Mouse (Mus musculus) liver, embryonic 16.5 days (tissue): ENCODE measurements around the gene Sipa1l3. TPM values are rescaled to one million over a fixed set of nuclear protein-coding genes. Genes with fewer than 3 reads are reported as not detected.

Experiments used
- ATAC-seq: fragments of 200-750 bp; cut with Nextera tagmentation; 2 replicates; pipeline ENCODE4 v1.8.0; 2017; ENCODE audit warnings: low read depth, mild to moderate bottlenecking, moderate number of reproducible peaks, moderate library complexity
- H3K27ac ChIP-seq: fragments of 300-500 bp; sonication (generic); 2 replicates; pipeline ENCODE4 v1.5.1; 2014; ENCODE audit warnings: mild to moderate bottlenecking, low read length
- H3K27me3 ChIP-seq: fragments of 300-500 bp; sonication (generic); 2 replicates; pipeline ENCODE4 v1.6.1; 2014; ENCODE audit warnings: low read depth, low read length, mixed read lengths; ENCODE audit not compliant: control insufficient read depth, insufficient read depth
- H3K36me3 ChIP-seq: fragments of 300-500 bp; sonication (generic); 2 replicates; pipeline ENCODE4 v1.6.1; 2014; ENCODE audit warnings: mild to moderate bottlenecking; ENCODE audit not compliant: control insufficient read depth, insufficient read depth
- H3K4me1 ChIP-seq: fragments of 300-500 bp; sonication (generic); 2 replicates; pipeline ENCODE4 v1.6.1; 2014; ENCODE audit warnings: low read depth, low read length, mixed read lengths; ENCODE audit not compliant: control insufficient read depth
- H3K4me2 ChIP-seq: fragments of 300-500 bp; sonication (generic); 2 replicates; pipeline ENCODE4 v1.6.1; 2014; ENCODE audit warnings: low read depth, low read length, mixed read lengths
- H3K4me3 ChIP-seq: fragments of 300-500 bp; sonication (generic); 2 replicates; pipeline ENCODE4 v1.5.1; 2014; ENCODE audit warnings: low read depth, mild to moderate bottlenecking, low read length
- H3K9ac ChIP-seq: fragments of 300-500 bp; sonication (generic); 2 replicates; pipeline ENCODE4 v1.6.1; 2014; ENCODE audit warnings: low read depth, low read length
- H3K9me3 ChIP-seq: fragments of 300-500 bp; sonication (generic); replicated peaks from 2 replicates; pipeline ENCODE4 v1.6.1; 2016; ENCODE audit warnings: low read length; ENCODE audit not compliant: control insufficient read depth
- WGBS: fragments of 180-500 bp; shearing (Covaris S2); extraction: QIAGEN DNeasy Blood & Tissue Kit; methylation state at CpG from one replicate; pipeline ENCODE4 v1.1.7; 2014; ENCODE audit not compliant: insufficient replicate concordance; 5-methylcytosine and 5-hydroxymethylcytosine counted together
- polyA plus RNA-seq: library from polyadenylated mRNA; unstranded; fragments of >200 nt; fragmentation: Nextera tagmentation; extraction: Ambion mirVana; gene quantifications from 2 replicates; pipeline ENCODE4 v1.2.1, GENCODE M21; 2015

Gene Sipa1l3
- polyA plus RNA-seq, 1 experiment from 2014 or later, result 2.4 TPM

DNA sequence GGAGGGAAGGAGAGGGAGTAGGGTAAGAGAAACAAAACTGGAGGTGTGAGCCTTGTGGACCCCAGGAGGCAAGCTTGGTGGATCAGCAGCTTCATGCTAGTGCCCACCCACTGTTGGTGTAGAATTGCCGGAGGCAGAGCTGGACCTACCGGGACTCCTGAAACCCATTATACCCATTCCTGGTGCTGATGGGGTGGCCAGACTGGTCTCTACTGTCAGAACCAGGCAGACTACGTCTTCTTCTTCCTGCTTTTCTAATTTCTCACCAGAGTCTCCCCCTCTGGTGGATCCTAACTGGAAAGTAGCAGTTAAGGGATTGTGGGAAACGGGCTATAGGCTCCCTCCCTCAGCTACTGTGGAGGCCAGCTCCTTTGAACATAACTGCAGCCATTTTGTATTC is 23.2 kb upstream of the Sipa1l3 start:
- ATAC-seq, result no peak
- H3K9ac ChIP-seq, result no peak overlapping the region
- 59% methylated on average over 4 of the region's 4 CpGs for WGBS
- H3K27me3 ChIP-seq, result no peaks in the 10 kb centered on the region
- no peaks in the 10 kb centered on the region for H3K4me1 ChIP-seq
- H3K4me2 ChIP-seq, result no peak overlapping the region
- H3K9me3 ChIP-seq, result no peaks in the 10 kb centered on the region; the same call in 1 of the 2 replicates
- no peak overlapping the region for H3K27ac ChIP-seq
- H3K4me3 ChIP-seq, result no peak overlapping the region
- no peaks in the 10 kb centered on the region for H3K36me3 ChIP-seq

DNA sequence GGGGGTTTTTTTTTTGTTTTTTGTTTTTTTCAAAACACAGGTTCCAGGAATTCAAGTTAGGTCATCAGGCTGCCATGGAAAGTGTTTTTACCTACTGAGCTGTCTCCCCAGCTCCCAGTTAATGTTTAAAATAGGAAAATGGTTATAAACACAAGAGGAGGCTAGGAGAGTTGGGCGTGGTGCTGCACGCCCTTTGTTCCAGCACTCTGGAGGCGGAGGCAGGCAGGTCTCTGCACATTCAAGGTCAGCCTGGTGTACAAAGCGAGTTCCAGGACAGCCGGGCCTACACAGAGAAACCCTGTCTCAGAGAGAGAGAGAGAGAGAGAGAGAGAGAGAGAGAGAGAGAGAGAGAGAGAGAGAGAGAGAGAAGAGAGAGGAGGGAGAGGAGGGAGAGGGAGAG is 22.7 kb upstream of the Sipa1l3 start:
- H3K27ac ChIP-seq, result no peak overlapping the region

DNA sequence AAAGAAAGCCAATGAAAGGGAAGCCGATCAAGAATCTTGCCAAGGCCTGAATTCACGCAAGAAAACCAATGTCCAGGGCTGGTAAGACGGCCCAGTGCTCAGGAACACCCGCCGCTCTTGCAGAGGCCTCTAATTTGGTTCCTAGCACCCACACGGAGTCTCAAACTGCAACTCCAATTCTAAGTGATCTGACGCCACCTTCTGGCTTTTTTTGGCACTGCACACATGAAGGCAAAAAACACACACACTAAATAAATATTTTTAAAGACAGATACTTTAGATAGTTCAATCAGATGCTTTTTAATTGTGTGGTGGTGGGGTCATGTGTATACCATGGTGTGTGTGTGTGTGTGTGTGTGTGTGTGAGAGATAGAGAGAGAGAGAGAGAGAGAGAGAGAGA is 22.2 kb upstream of the Sipa1l3 start:
- Histone ChIP-seq H3K4me2 (no peak overlapping the region), H3K4me1 (no peaks in the 10 kb centered on the region), H3K9me3 (no peaks in the 10 kb centered on the region; the same call in 1 of the 2 replicates), H3K27me3 (no peaks in the 10 kb centered on the region), H3K36me3 (no peaks in the 10 kb centered on the region), H3K9ac (no peak overlapping the region), H3K4me3 (no peak overlapping the region), H3K27ac (no peak overlapping the region)
- no peak for ATAC-seq
- WGBS, result 74% methylated on average over 7 of the region's 7 CpGs

More for the DNA sequence above, 22.7 kb upstream of the Sipa1l3 start:
- Histone ChIP-seq H3K4me2 (no peak overlapping the region), H3K9ac (no peak overlapping the region), H3K4me1 (no peaks in the 10 kb centered on the region), H3K9me3 (no peaks in the 10 kb centered on the region; the same call in 1 of the 2 replicates), H3K36me3 (no peaks in the 10 kb centered on the region), H3K27me3 (no peaks in the 10 kb centered on the region), H3K4me3 (no peak overlapping the region)
- no peak for ATAC-seq
- 66% methylated on average over 5 of the region's 5 CpGs for WGBS

DNA sequence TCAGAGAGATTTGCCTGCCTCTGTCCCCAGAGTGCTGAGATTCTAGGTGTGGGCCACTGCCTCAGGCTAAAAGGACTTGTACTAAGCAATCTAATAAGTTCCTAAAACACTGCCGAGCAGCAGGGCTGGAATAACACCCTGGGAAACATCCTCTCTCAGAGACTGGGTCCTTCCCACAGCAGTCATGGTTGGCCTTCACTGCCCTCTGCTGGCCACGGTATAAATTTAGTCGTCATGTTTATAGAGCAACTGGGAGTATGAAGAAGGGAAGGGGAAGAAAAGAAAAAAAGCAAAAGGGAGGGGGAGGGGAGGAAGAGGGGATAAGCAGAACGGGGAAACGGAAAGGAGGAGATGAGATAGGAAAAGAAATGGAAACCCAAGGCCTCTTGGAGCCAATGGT is 5.3 kb upstream of the Sipa1l3 start:
- Histone ChIP-seq H3K27me3 (no peaks in the 10 kb centered on the region), H3K36me3 (no peaks in the 10 kb centered on the region), H3K4me2 (no peak overlapping the region), H3K9me3 (no peaks in the 10 kb centered on the region), H3K4me1 (peaks cover 4% of the 10 kb centered on the region), H3K9ac (no peak overlapping the region), H3K27ac (no peak overlapping the region), H3K4me3 (no peak overlapping the region)
- 1% methylated on average over 5 of the region's 5 CpGs for WGBS
- no peak for ATAC-seq

DNA sequence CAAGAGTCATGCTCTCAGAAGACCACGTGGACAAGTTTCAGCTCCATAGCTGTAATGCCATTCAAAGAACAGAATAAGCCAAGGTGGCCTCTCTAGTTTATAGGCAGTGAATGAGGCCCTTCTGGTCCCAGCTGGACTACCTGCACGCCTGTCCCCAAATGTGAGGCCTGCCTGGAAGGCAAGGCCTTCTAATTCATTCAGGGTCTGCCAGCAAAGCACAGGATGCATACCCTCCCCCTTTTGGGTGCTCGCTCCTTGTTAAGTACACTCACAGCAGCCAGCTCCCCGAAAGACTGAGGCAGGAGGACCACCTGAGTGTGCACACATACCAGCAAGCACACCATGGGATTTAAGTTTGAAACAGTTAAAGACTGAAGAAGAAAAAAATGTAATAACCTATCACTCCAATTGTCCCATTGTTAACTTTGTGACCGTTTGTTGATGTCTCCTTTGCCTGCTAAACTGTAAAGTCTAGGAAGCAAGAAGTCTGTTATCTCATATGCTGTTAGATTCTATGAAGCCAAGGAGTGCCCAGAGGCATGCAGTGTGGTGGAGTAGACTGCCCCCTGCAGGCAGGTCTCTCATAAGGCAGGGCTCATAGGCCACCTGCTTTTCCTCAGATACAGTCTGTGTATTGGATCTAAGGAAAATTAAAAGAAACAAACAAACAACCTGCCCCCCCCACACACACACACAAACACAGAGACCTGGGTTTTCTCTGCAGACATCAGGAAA is 3.6 kb upstream of the Sipa1l3 start:
- Histone ChIP-seq H3K36me3 (no peaks in the 10 kb centered on the region), H3K27ac (no peak overlapping the region), H3K9me3 (no peaks in the 10 kb centered on the region), H3K4me2 (no peak overlapping the region), H3K9ac (no peak overlapping the region), H3K4me1 (peaks cover 12% of the 10 kb centered on the region), H3K27me3 (no peaks in the 10 kb centered on the region), H3K4me3 (no peak overlapping the region)
- no peak for ATAC-seq
- WGBS, result 51% methylated on average over 5 of the region's 5 CpGs

DNA sequence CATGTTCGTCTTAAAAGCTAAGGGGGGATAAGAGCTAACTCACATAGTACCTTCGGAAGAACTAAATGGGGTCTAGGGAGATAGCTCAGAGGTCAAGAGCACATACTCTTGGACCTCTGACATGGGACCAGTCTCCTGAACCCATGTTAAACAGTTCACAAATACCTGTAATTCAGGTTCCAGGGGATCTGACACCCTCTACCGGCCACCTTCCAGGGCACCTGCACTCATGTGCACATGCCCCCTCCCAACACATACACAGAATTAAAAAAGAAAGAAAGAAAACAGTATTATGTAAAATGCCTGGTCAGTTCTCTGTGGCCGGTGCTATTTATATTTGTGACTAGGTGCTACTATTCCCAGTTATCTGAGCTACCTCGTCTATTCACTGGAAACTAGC is 2.9 kb upstream of the Sipa1l3 start:
- no peaks in the 10 kb centered on the region for H3K36me3 ChIP-seq
- H3K9me3 ChIP-seq, result no peaks in the 10 kb centered on the region
- H3K4me1 ChIP-seq, result peaks cover 12% of the 10 kb centered on the region
- H3K4me2 ChIP-seq, result no peak overlapping the region
- no peak overlapping the region for H3K9ac ChIP-seq
- H3K27ac ChIP-seq, result no peak overlapping the region
- H3K4me3 ChIP-seq, result no peak overlapping the region
- no peaks in the 10 kb centered on the region for H3K27me3 ChIP-seq
- 59% methylated on average over 5 of the region's 5 CpGs for WGBS
- ATAC-seq, result no peak

DNA sequence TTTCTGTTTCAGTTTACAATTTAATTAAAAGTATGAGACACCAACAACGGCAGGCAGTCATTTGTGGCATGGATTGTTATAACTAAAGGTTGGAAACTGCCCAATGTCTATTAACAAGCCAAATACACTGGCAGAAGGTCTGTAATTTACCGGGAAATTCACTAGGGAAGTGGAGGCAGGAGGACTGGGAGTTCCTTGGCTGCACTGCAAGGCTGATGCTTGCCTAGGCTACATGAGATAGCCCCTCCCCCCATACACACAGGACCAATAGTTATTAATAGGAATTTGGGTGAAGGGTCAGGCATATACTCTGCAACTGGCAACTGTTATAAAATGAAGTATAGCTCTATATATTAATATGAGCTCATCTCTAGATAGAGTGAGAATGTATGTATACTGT is 2.4 kb upstream of the Sipa1l3 start:
- Histone ChIP-seq H3K9ac (no peak overlapping the region), H3K4me1 (peaks cover 12% of the 10 kb centered on the region), H3K27me3 (no peaks in the 10 kb centered on the region), H3K36me3 (no peaks in the 10 kb centered on the region), H3K9me3 (no peaks in the 10 kb centered on the region), H3K4me3 (no peak overlapping the region), H3K27ac (no peak overlapping the region), H3K4me2 (no peak overlapping the region)
- ATAC-seq, result no peak
- 76% methylated on average over 2 of the region's 2 CpGs for WGBS

DNA sequence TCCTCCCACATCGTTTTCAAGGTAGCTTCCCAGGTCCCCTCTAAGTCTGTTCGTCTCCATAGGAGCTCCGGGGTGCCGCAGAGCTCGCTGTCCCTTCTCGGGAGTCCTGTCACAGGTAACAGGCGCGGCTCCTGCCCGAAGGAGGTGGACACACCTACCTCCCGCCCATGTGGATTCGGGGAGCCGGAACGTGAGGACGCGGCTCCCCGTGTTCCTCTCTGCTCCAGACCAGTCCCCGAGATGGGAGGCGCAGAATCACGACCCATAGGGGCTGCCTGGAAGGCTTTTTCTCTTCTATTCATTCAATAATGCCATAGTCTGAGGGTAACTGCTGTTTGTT is 740 bp upstream of the Sipa1l3 start:
- Histone ChIP-seq H3K27ac (no peak overlapping the region), H3K9me3 (no peaks in the 10 kb centered on the region), H3K4me1 (peaks cover 12% of the 10 kb centered on the region), H3K4me2 (peak overlapping the region; percentile 89), H3K27me3 (no peaks in the 10 kb centered on the region), H3K9ac (peak overlapping the region; percentile 51), H3K4me3 (peak overlapping the region; percentile 75), H3K36me3 (no peaks in the 10 kb centered on the region)
- 1% methylated on average over 19 of the region's 19 CpGs for WGBS
- ATAC-seq, result peak; percentile 1; the same call in 1 of the 2 replicates

DNA sequence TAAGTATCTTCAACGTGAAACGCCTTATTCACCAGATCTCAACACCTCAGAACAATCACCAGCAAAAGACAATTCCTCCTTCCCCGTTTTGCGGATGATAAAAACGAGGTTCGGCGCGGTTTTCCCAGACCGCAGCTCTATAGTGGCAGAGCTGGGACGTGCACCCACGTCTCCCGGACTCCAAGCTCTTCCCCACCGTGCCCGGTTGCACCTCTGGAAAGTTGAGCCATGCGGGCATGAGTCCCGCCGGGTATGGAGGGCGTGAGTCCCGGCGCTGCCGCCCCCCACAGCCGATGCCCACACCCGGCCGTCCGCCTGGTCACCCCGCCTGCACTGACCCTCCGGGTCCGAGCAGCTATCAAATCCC is 404 bp downstream of the Sipa1l3 start:
- Histone ChIP-seq H3K9me3 (no peaks in the 10 kb centered on the region), H3K27me3 (no peaks in the 10 kb centered on the region), H3K27ac (no peak overlapping the region), H3K4me1 (peaks cover 12% of the 10 kb centered on the region), H3K36me3 (no peaks in the 10 kb centered on the region), H3K4me2 (peak overlapping the region; percentile 89), H3K4me3 (peak overlapping the region; percentile 75), H3K9ac (peak overlapping the region; percentile 74)
- 0% methylated on average over 28 of the region's 28 CpGs for WGBS
- ATAC-seq, result peak; percentile 4
